Mouse (Mus musculus) hindbrain, postnatal 0 days (tissue): ENCODE data around the gene Mfsd4b1. TPM values are rescaled to one million over a fixed set of nuclear protein-coding genes. Genes with fewer than 3 reads are reported as not detected.

Experiments used
- ATAC-seq: fragments of 200-750 bp; cut with Nextera tagmentation; 2 replicates; pipeline ENCODE4 v1.8.0; 2017; ENCODE audit warnings: mild to moderate bottlenecking, moderate TSS enrichment, moderate library complexity
- DNase-seq: peaks from one replicate; pipeline ENCODE4 v3.0.0-alpha.2; 2015; ENCODE audit warnings: low spot score
- H3K27ac ChIP-seq: fragments of 300-500 bp; sonication (generic); 2 replicates; pipeline ENCODE4 v1.5.1; 2014; ENCODE audit warnings: mild to moderate bottlenecking
- H3K27me3 ChIP-seq: fragments of 300-500 bp; sonication (generic); 2 replicates; pipeline ENCODE4 v1.6.1; 2014; ENCODE audit warnings: low read length, mixed read lengths; ENCODE audit not compliant: insufficient read depth
- H3K36me3 ChIP-seq: fragments of 300-500 bp; sonication (generic); 2 replicates; pipeline ENCODE4 v1.6.1; 2014; ENCODE audit warnings: low read length, mixed read lengths; ENCODE audit not compliant: insufficient read depth
- H3K4me1 ChIP-seq: fragments of 300-500 bp; sonication (generic); 2 replicates; pipeline ENCODE4 v1.6.1; 2014; ENCODE audit warnings: antibody characterized with exemption, low read length, mixed read lengths; ENCODE audit not compliant: insufficient read depth
- H3K4me2 ChIP-seq: fragments of 300-500 bp; sonication (generic); 2 replicates; pipeline ENCODE4 v1.6.1; 2014; ENCODE audit warnings: low read depth, mild to moderate bottlenecking, low read length, moderate library complexity, mixed read lengths
- H3K4me3 ChIP-seq: fragments of 300-500 bp; sonication (generic); 2 replicates; pipeline ENCODE4 v1.5.1; 2014; ENCODE audit warnings: low read length
- H3K9ac ChIP-seq: fragments of 300-500 bp; sonication (generic); replicated peaks from 2 replicates; pipeline ENCODE4 v1.6.1; 2014; ENCODE audit warnings: mild to moderate bottlenecking, low read length, moderate library complexity, mixed read lengths
- H3K9me3 ChIP-seq: fragments of 300-500 bp; sonication (generic); 2 replicates; pipeline ENCODE4 v1.6.1; 2016; ENCODE audit warnings: low read length, mixed read lengths
- CTCF ChIP-seq: IDR thresholded peaks from 2 replicates; pipeline ENCODE4 v1.5.1; 2016; ENCODE audit warnings: antibody characterized with exemption, control low read depth, low read depth
- WGBS: fragments of 180-500 bp; shearing (Covaris S2); extraction: QIAGEN DNeasy Blood & Tissue Kit; methylation state at CpG from one replicate; pipeline ENCODE4 v1.1.7; 2014; 5-methylcytosine and 5-hydroxymethylcytosine counted together
- polyA plus RNA-seq: library from polyadenylated mRNA; unstranded; fragments of >200 nt; fragmentation: Nextera tagmentation; extraction: Ambion mirVana; gene quantifications from 2 replicates; pipeline ENCODE4 v1.2.1, GENCODE M21; 2015
- total RNA-seq: library from RNA; depleted of rRNA; stranded (reverse); fragments of >200 nt; gene quantifications from 2 replicates; pipeline ENCODE4 v1.2.3, GENCODE M21; 2014; rRNA removed

The Mfsd4b1 gene
- total and polyA plus RNA-seq, 2 experiments from 2014 or later: 0.33 to 0.73 TPM

GRCm38 (mm10) chr10:39956340-39956878, 68.7 kb downstream of the Mfsd4b1 start:
- H3K9ac ChIP-seq: no peak overlapping the region
- 47% methylated on average over 2 of the region's 2 CpGs for WGBS
- TF ChIP-seq CTCF: peak; percentile 35; the same call in 1 of the 2 replicates
- no peaks in the 10 kb centered on the region for H3K27me3 ChIP-seq
- H3K36me3 ChIP-seq: no peaks in the 10 kb centered on the region
- H3K9me3 ChIP-seq: no peaks in the 10 kb centered on the region
- no peak overlapping the region for H3K4me2 ChIP-seq
- H3K27ac ChIP-seq: no peak overlapping the region
- H3K4me3 ChIP-seq: no peak overlapping the region
- H3K4me1 ChIP-seq: no peaks in the 10 kb centered on the region
- DNase-seq (peak; percentile 52), ATAC-seq (no peak)

- DNase-seq: no peak
- no peak overlapping the region for H3K4me3 ChIP-seq
- no peak overlapping the region for H3K4me2 ChIP-seq
- 79% methylated on average over 2 of the region's 2 CpGs for WGBS
- ATAC-seq: no peak
- H3K27me3 ChIP-seq: no peaks in the 10 kb centered on the region
- H3K36me3 ChIP-seq: no peaks in the 10 kb centered on the region
- no peak for TF ChIP-seq CTCF
- H3K9ac ChIP-seq: no peak overlapping the region
- no peaks in the 10 kb centered on the region for H3K9me3 ChIP-seq
- H3K4me1 ChIP-seq: no peaks in the 10 kb centered on the region
- H3K27ac ChIP-seq: no peak overlapping the region
These were observed 69.9 kb downstream of the Mfsd4b1 start for GRCm38 (mm10) chr10:39955163-39955562.

Other genes with a start within 250 kb of the Mfsd4b1 start
- 7.0 and 9.6 TPM in 2 replicates for gene Mfsd4b4, start 126.0 kb downstream of the Mfsd4b1 start, total RNA-seq
- gene Mfsd4b4, start 126.0 kb downstream of the Mfsd4b1 start, polyA plus RNA-seq: 1.7 and 1.9 TPM in 2 replicates
- not detected in 2 replicates for gene Mfsd4b2, start 98.3 kb downstream of the Mfsd4b1 start, total RNA-seq
- gene Mfsd4b2, start 98.3 kb downstream of the Mfsd4b1 start, polyA plus RNA-seq: not detected in 2 replicates
- gene Mfsd4b3, start 65.1 kb downstream of the Mfsd4b1 start, total RNA-seq: 0.18 and 0.84 TPM in 2 replicates
- gene Mfsd4b3, start 65.1 kb downstream of the Mfsd4b1 start, polyA plus RNA-seq: not detected in 2 replicates
- gene Mfsd4b5, start 38.6 kb downstream of the Mfsd4b1 start, total RNA-seq: 0.11 TPM in 1 of 2 replicates, not detected in the other
- gene Mfsd4b5, start 38.6 kb downstream of the Mfsd4b1 start, polyA plus RNA-seq: 0.11 and 0.18 TPM in 2 replicates
- gene Slc16a10, start 117.0 kb upstream of the Mfsd4b1 start, total RNA-seq: 3.9 and 4.1 TPM in 2 replicates
- 3.4 and 3.6 TPM in 2 replicates for gene Slc16a10, start 117.0 kb upstream of the Mfsd4b1 start, polyA plus RNA-seq
- 15.9 and 21.4 TPM in 2 replicates for gene Rpf2, start 221.8 kb upstream of the Mfsd4b1 start, total RNA-seq
- 51.9 and 52.1 TPM in 2 replicates for gene Rpf2, start 221.8 kb upstream of the Mfsd4b1 start, polyA plus RNA-seq
- 24.6 and 26.8 TPM in 2 replicates for gene Gtf3c6, start 232.8 kb upstream of the Mfsd4b1 start, total RNA-seq
- gene Gtf3c6, start 232.8 kb upstream of the Mfsd4b1 start, polyA plus RNA-seq: 59.4 and 64.6 TPM in 2 replicates